Mouse (Mus musculus) T-helper 2 cell (primary cell): ENCODE data around the gene Zfp612.
"Not testable (repeated sequence)": the region's sequence is repeated elsewhere in the genome, so short reads cannot be mapped to it uniquely, and the experiment has no call there.

Source experiments
- in situ Hi-C: fragments of 300-600 bp; cut with MboI, MseI; formaldehyde crosslinking; loops from one replicate; pipeline ENCODE4 v1.15.1; 2025; ENCODE audit warnings: high pct_unique_total_duplicates

The Zfp612 gene

GRCm38 (mm10) chr8:110079282-110080221, at the start of gene Zfp612:
Gene Zfp612 (plus strand): TSS chr8:110079746.
- in situ Hi-C loops, result no loop called here

DNA sequence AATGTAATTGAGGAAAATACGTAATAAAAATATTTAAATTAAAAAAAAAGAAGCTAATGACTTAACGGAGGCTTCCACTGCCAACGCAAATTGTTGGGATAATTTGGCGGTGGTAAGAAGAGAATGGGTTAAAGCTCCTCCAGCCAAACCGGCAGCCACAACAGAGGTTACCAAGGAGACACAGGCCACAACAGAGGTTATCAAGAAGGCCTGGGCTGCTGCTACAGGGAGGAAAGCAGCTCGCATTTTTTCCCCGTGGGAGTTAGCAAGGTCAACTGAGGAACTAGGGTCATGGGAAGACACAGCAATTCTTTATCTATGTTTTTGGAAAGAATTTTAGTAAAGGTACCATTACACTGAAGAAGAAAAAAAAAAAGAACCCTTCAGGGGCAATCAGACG, 45.8 kb upstream of the Zfp612 start:
- in situ Hi-C loops, result not testable (repeated sequence)

DNA sequence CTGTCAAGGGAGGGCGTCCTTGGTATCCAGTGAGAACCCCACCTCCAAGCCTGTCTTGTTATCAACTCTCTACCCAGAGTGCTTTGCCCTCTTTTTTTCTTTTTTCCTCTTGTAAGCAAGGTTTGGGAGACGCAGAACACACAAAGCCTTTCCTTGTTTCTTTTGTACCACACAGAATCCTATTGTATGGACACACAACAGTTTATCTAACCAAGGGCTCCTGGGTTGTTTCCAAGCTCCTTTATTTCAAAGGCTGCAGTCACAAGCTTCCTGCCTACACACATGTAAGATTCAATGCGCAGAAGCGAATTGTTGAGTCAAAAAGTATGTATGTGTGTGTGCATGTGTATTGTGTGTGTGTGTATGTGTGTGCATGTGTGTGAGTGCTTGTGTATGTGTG, 45.2 kb upstream of the Zfp612 start:
- in situ Hi-C loops, result no loop called here

DNA sequence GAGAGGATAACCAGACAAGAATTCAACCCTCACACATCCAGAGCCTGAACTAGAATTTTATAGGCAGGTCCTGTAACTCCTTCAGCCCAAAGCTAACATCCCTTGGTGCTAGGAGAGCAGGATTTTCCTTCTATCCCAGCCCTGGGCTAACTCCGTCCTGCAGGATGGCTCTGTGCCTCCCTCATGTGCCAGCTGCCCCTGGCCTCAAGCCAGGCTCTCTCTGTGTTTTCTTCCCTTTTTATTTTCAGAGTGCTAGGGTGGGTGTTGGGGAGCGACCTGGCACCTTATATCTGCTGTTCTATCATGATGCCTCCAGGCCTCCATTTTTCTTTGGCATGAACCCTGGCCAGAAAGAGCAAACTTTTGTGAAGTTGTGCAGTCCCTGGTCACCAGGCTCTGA, 43.4 kb upstream of the Zfp612 start:
- in situ Hi-C loops, result no loop called here

DNA sequence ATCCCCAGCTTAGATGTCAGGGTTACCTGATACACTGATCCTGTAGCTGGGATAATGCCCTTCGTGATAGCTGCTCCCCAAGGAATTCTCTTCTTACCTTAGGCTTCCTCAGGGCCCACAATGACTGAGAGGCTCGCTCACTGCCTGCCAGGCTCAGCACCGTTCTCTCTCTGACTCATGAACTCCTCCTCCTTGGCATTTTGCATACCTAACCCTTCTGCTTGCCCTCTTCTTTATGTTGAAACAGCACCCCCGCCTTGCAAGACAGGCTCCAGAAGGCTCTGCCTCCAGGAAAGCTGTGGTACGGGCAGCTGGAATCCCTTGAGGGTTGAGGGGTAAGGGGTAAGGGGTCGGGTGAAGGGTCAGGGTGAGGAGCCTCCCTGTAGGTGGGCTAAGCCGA, 40.3 kb upstream of the Zfp612 start:
- in situ Hi-C loops, result no loop called here

DNA sequence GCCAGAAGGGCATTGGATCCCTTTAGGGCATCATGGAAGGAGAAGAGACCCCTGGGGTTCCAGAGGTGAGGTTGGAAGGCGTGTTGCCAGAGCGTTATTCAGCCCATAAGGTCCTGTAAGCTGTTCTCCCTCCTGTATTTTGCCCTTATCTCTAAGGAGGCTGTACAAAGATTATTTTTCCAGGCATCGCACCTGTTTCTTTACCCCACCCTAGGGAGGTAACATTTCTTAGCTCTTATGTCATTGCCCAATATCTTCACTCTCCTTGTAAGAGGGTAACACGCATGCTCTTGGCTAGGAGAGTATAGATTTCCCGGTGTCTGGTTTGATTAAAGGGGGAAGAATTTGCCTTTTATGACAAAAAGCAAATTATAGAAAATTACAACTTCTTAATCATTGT, 39.9 kb upstream of the Zfp612 start, which contains the start of gene Chst4:
Chst4 (minus strand) TSS at position 82 of the 400 bp plus-strand sequence.
- in situ Hi-C loops, result no loop called here

- in situ Hi-C loops, result no loop called here
These were observed 39.0 kb upstream of the Zfp612 start for GRCm38 (mm10) chr8:110040509-110040908.

GRCm38 (mm10) chr8:110051208-110051607, 28.3 kb upstream of the Zfp612 start:
- in situ Hi-C loops, result no loop called here

DNA sequence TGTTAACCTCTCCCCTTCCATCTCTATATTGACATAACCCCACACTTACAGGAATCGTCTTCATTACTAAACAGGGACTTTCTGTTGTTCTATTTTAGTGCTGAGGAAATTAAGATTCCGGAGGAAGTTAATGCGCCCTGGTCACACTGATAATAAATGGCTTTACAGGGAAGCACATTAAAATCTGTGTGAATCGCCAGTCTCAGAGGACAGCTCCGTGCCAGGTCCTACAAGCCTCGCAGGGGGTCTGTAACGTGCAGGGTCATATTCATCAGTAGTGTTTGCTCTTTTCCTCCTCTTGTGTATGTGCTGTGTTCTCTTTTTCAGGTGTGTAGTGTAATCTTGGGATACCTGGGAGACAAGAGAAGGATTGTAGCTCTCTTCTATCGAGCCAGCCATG, 21.3 kb upstream of the Zfp612 start:
- in situ Hi-C loops, result no loop called here

- in situ Hi-C loops, result no loop called here
These were observed 15.4 kb upstream of the Zfp612 start for GRCm38 (mm10) chr8:110064161-110064560.

GRCm38 (mm10) chr8:110064606-110065365, 14.8 kb upstream of the Zfp612 start:
- in situ Hi-C loops, result no loop called here

GRCm38 (mm10) chr8:110065676-110066075, 13.9 kb upstream of the Zfp612 start:
- in situ Hi-C loops, result no loop called here

- in situ Hi-C loops, result no loop called here
These were observed 9.8 kb upstream of the Zfp612 start for GRCm38 (mm10) chr8:110069706-110070105.

DNA sequence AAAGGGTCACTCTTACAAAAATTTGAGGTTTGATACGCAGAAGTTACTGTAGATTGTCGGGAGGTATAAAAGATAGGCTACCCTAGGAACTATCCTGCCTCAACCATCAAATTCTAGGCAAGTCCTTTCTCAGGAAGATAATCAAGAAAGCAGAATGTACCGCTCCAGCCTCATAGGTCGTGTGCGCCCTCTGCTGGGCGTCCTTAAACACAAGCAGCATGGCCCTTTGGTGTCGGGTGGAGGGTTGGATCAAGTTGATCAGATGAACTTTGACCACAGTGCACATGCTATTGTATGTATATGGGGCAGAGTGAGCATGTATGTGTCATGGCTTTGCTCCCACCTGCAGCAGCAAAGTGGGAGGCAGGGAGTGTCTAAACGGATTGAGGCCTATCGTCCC, 7.9 kb upstream of the Zfp612 start:
- in situ Hi-C loops, result no loop called here

DNA sequence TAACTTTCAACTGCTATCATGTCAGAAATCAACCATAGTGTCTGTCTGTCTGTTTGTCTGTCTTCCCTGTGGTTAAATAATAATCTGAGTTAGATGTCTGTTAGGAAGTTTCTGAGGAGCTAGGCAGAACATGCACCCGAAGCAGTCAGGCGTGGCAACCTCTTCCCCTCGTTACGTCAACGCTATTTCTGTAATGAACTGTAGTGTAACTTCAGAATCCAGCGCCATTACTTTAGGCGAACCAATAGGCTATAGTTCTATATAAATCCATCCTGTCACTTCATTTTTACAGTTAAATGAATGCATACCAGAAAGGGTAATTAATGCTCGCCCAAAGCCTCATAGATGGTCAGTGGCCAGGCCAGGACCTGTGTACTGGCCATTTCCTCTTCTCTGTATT, 5.0 kb upstream of the Zfp612 start:
- in situ Hi-C loops, result no loop called here

- in situ Hi-C loops, result no loop called here
These were observed 3.0 kb downstream of the Zfp612 start for GRCm38 (mm10) chr8:110082416-110083105.

- in situ Hi-C loops, result no loop called here
These were observed 12.3 kb downstream of the Zfp612 start for GRCm38 (mm10) chr8:110091869-110092268.

DNA sequence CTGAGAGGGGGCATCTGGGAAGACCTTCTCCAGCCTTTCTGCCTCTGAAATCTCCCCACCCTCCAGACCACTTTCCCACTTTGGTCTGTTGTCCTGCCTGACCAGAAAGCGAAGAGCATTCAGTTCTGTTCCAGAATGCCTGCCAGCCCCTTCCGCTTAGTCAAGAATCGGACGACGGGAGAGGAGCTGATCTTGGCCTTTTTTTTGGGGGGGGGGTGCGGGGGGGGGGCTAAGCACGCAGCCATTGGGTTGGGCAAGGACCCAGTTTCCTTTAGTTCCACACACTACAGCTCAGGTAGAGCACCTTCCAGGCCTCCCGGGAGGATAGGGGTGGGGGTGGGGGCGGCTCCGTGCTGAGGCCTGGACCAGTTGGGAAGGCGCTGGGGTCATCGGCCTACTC, 21.4 kb downstream of the Zfp612 start, which contains the start of gene Gm21964:
Gm21964 (plus strand) TSS at position 301 of the 400 bp plus-strand sequence.
- in situ Hi-C loops, result no loop called here

DNA sequence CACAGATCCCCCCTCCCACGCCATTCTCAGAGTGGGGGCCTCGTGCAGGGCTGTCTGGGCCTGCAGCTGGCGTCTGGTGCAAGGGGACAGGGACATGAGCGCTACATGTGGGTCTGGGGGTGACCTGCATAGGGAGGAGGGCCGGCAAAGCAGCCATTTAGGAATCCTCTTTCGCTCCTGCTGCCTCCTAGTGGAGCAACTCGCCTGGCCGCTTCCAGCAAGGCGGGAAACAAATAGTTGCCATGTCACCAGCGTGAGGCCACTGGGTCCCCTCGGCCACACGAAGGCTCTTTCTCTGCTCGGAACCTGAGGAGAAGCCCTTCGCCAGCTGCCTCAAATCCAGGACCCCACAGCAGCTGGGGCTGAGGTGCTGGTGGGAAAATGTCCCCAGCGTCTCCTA, 22.1 kb downstream of the Zfp612 start:
- in situ Hi-C loops, result no loop called here

DNA sequence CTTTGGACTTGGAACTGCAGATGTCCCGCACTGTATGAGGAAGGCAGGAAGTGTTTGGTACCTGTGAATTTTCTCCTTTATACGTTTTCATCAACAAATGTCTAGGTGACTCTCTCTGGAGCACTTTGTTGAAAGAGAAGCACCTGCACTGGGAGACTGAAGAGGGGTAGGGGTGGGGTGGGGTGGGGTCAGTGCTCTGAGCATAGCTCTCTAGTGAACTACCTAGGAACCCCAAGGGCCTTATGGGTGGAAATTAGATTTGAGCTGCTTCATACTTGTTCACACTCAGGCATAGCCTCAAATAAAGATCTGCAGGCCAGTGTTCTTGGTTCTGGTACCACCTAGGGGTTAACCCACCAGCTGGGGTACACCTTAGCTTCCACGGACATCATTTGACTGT, 23.1 kb downstream of the Zfp612 start, which contains the start of gene Gm17720:
Gm17720 (minus strand) TSS at position 101 of the 400 bp plus-strand sequence.
- in situ Hi-C loops, result no loop called here

DNA sequence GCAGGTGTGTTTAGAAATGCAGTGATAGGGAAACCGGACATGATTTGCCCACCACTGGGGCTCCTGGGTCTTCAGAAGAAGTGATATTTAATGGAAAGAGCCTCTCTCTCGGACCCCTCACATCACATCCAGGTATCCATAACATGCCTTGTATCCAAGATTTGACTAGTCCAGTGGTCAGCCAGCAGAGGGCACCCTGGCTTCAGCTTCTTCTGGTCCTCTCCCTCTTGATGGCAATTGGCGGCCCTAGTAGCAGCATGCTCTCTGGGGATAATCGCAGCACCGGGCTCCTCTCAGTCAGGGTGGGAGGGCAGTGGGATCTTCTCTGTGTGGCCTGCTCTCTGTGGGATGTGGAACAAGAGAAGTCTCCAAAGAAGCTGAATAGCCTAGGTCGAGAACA, 40.2 kb downstream of the Zfp612 start:
- in situ Hi-C loops, result no loop called here

GRCm38 (mm10) chr8:110130537-110130936, 51.0 kb downstream of the Zfp612 start:
- in situ Hi-C loops, result loop anchor here (25.0 kb wide), 1 partner anchor 357 kb away; no protein-coding TSS in a partner anchor
